Comparison of ENCODE assay signal across 21 mouse cellular contexts in the genomic region with DNA sequence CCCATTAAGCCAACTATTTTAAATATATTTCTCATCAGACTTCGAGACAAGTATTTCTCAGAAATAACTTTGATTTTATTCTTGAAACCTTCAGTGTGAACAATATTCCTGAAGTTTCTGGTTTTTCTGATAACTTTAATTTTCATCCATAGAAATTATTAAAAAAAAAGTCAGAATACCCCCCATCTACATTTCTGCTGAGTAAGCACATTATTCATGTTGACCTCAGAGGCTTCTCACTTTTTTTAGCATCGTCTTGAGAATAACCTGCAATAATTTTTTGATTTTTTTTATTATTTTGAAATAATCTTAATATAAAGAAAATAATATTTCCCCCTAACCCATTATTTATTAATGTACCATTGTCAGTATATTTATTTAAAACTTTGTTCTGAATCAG.
DNase-seq lines count a peak whose midpoint lies in the region; TF ChIP-seq lines count a peak whose summit lies in the region.
"Had no signal": no experiment of that assay in that cellular context is flagged by ENCODE, and none has a peak within 500 bp of the region (broad histone marks: within the 10 kb centered on the region; RNA-seq: fewer than 3 reads in every experiment).

No protein-coding gene starts in this region.

- H3K9me3 ChIP-seq in CH12.LX (replicated peaks; ENCODE audit: low read length) = peaks cover 62% of the 10 kb centered on the region
- no peaks in the 10 kb centered on the region for H3K9me3 ChIP-seq in ES-E14 (ENCODE audit: control insufficient read depth, insufficient read depth, low read depth, low read length)
- H3K9me3 ChIP-seq in MEL (replicated peaks; ENCODE audit: insufficient read depth, low read length) = no peaks in the 10 kb centered on the region; the same call in 1 of the 2 replicates

- DNase-seq in CH12.LX (ENCODE audit: extremely low read depth) (no peak), ES-E14 (ENCODE audit: low read depth, low spot score) (no peak), MEL (ENCODE audit: low read depth, low spot score) (no peak)
- no peak for DNase-seq in kidney, postnatal 10 days
- no peak for DNase-seq in adrenal gland, adult 2 months
- DNase-seq in heart, adult 8-10 months (ENCODE audit: low spot score) = no peak
- DNase-seq: adrenal gland, adult 8-10 months; adrenal gland, postnatal 10 days; adrenal gland, postnatal 14 days; adrenal gland, postnatal 25 days; adrenal gland, postnatal 36 days; B cell, adult 2 months; cerebellum, adult 11 months; cerebellum, adult 11-12 months; cerebellum, adult 18-20 months; cerebellum, adult 2 months; cerebellum, adult 8-10 months; cerebellum, adult 9-10 months; cerebellum, adult 9-11 months had no signal

- TF ChIP-seq CTCF in CH12.LX (conservative IDR thresholded peaks at IDR 0.05 in 1 of 2, IDR thresholded peaks at IDR 0.05 in 1 of 2; ENCODE audit: low read depth in 2 of 2, low read length in 2 of 2) (no peak), MEL (IDR thresholded peaks at IDR 0.05 in 2 of 3, conservative IDR thresholded peaks at IDR 0.05 in 1 of 3; ENCODE audit: control insufficient read depth in 1 of 3, insufficient read depth in 1 of 3, low read depth in 2 of 3, low read length in 3 of 3, poor library complexity in 1 of 3, severe bottlenecking in 1 of 3) (no peak)

- in situ Hi-C loops in CH12.LX (cut with MboI; ENCODE audit: low pct_ligation_motif_present, low pct_unique_long_range_greater_than_20kb, low sequenced_read_pairs) (no loop called here), ES-E14 (cut with MboI; ENCODE audit: low sequenced_read_pairs in 2 of 2, unreplicated experiment in 2 of 2) (no loop called here)

- no peak overlapping the region for H3K4me2 ChIP-seq in CH12.LX (ENCODE audit: insufficient read depth, low read depth, poor library complexity, severe bottlenecking)

- H3K27me3 ChIP-seq in CH12.LX (replicated peaks) (no peaks in the 10 kb centered on the region), MEL (ENCODE audit: control insufficient read depth in 1 of 2, insufficient read depth in 2 of 2, low read length in 2 of 2) (no peaks in the 10 kb centered on the region)
- H3K27me3 ChIP-seq: Patski had no signal

- no peaks in the 10 kb centered on the region for H3K36me3 ChIP-seq in CH12.LX (replicated peaks in 1 of 2; ENCODE audit: control insufficient read depth in 1 of 2, insufficient read depth in 1 of 2, low read length in 1 of 2)
- H3K36me3 ChIP-seq in ES-E14 (ENCODE audit: control insufficient read depth, insufficient read depth, low read length, poor library complexity, severe bottlenecking) = no peaks in the 10 kb centered on the region
- no peaks in the 10 kb centered on the region for H3K36me3 ChIP-seq in MEL (ENCODE audit: control insufficient read depth in 1 of 2, insufficient read depth in 2 of 2, low read length in 2 of 2)
- H3K36me3 ChIP-seq: G1E had no signal

- no peak overlapping the region for H3K27ac ChIP-seq in CH12.LX (ENCODE audit: insufficient read depth, low read depth)
- no peak overlapping the region for H3K27ac ChIP-seq in ES-E14 (ENCODE audit: insufficient read depth, low read depth, low read length, poor library complexity, severe bottlenecking)
- no peak overlapping the region for H3K27ac ChIP-seq in MEL (ENCODE audit: control insufficient read depth, low read depth, low read length)

- H3K9ac ChIP-seq in CH12.LX (ENCODE audit: insufficient read depth, low read depth) (no peak overlapping the region), ES-E14 (ENCODE audit: insufficient read depth, low read depth, low read length, poor library complexity, severe bottlenecking) (no peak overlapping the region), MEL (ENCODE audit: control insufficient read depth, low read depth, low read length, poor library complexity, severe bottlenecking) (no peak overlapping the region)

- H3K79me2 ChIP-seq in CH12.LX (replicated peaks; ENCODE audit: control insufficient read depth, extremely low read depth, insufficient read depth, poor library complexity, severe bottlenecking) (no peaks in the 10 kb centered on the region), MEL (ENCODE audit: control insufficient read depth, insufficient read depth, low read length, poor library complexity) (no peaks in the 10 kb centered on the region)

- dilution Hi-C loops in CH12.LX (cut with MboI; ENCODE audit: extremely low pct_ligation_motif_present, extremely low pct_unique_long_range_greater_than_20kb, low sequenced_read_pairs) = no loop called here

- TF ChIP-seq EP300 in CH12.LX (IDR thresholded peaks at IDR 0.05; ENCODE audit: low read length) (no peak), MEL (IDR thresholded peaks at IDR 0.05; ENCODE audit: low read depth in 1 of 2, low read length in 2 of 2) (no peak)

- no peak overlapping the region for H3K4me3 ChIP-seq in CH12.LX (replicated peaks in 1 of 3; ENCODE audit: low read depth in 2 of 3, low read length in 2 of 3, poor library complexity in 1 of 3)
- H3K4me3 ChIP-seq in ES-E14 (ENCODE audit: insufficient read depth in 1 of 2, low read depth in 1 of 2, low read length in 2 of 2, poor library complexity in 1 of 2, severe bottlenecking in 1 of 2) = no peak overlapping the region
- H3K4me3 ChIP-seq in MEL (ENCODE audit: control insufficient read depth in 1 of 2, insufficient read depth in 1 of 2, low read depth in 2 of 2, low read length in 2 of 2) = no peak overlapping the region

- H3K4me1 ChIP-seq in CH12.LX (ENCODE audit: control insufficient read depth in 1 of 2, insufficient read depth in 2 of 2) (no peaks in the 10 kb centered on the region), ES-E14 (ENCODE audit: control insufficient read depth in 2 of 2, insufficient read depth in 2 of 2, low read length in 2 of 2, poor library complexity in 1 of 2) (no peaks in the 10 kb centered on the region), MEL (ENCODE audit: control insufficient read depth in 1 of 2, insufficient read depth in 2 of 2, low read length in 2 of 2) (no peaks in the 10 kb centered on the region)

- TF ChIP-seq POLR2A in CH12.LX (IDR thresholded peaks at IDR 0.05; ENCODE audit: low read depth, low read length) = no peak
- TF ChIP-seq POLR2A in MEL (IDR thresholded peaks at IDR 0.05; ENCODE audit: control insufficient read depth in 1 of 2, insufficient read depth in 1 of 2, low read depth in 1 of 2, low read length in 2 of 2, poor library complexity in 1 of 2) = no peak

- no peak for TF ChIP-seq RAD21 in CH12.LX (IDR thresholded peaks at IDR 0.05; ENCODE audit: low read depth, low read length)
- no peak for TF ChIP-seq RAD21 in MEL (IDR thresholded peaks at IDR 0.05; ENCODE audit: low read depth, low read length)

TF ChIP-seq in CH12.LX, 34 proteins besides CTCF, POLR2A, EP300 and RAD21:
- TF ChIP-seq MAFK (IDR thresholded peaks at IDR 0.05; ENCODE audit: insufficient replicate concordance, low read length) = peak; percentile 89
- no peak for TF ChIP-seq IRF4 (IDR thresholded peaks at IDR 0.05; ENCODE audit: low read depth, low read length)

TF ChIP-seq in ES-E14, 5 proteins besides CTCF, POLR2A, EP300 and RAD21:
- TF ChIP-seq ZNF384 (IDR thresholded peaks at IDR 0.05; ENCODE audit: low read depth, low read length) (no peak), HCFC1 (IDR thresholded peaks at IDR 0.05; ENCODE audit: borderline replicate concordance, insufficient read depth, low read length) (no peak), MAFK (IDR thresholded peaks at IDR 0.05; ENCODE audit: insufficient read depth, low read depth, low read length) (peak; percentile 95)

TF ChIP-seq in MEL, 35 proteins besides CTCF, POLR2A, EP300 and RAD21:
- TF ChIP-seq POLR2AphosphoS5 (IDR thresholded peaks at IDR 0.05; ENCODE audit: borderline replicate concordance, low read depth, low read length) (no peak), UBTF (IDR thresholded peaks at IDR 0.05; ENCODE audit: borderline replicate concordance, insufficient read depth, low read depth, low read length) (no peak), MAFK (IDR thresholded peaks at IDR 0.05; ENCODE audit: borderline replicate concordance, low read depth, low read length) (peak; percentile 75; the same call in 1 of the 2 replicates)
TF ChIP-seq in MEL: peak in this region for 1.
